Mouse (Mus musculus) liver, postnatal 0 days (tissue): ENCODE results near the gene Dact2. TPM values are rescaled to one million over a fixed set of nuclear protein-coding genes. Genes with fewer than 3 reads are reported as not detected.

Source experiments
- ATAC-seq: fragments of 200-750 bp; cut with Nextera tagmentation; 2 replicates; pipeline ENCODE4 v1.8.0; 2017; ENCODE audit warnings: mild to moderate bottlenecking, moderate library complexity
- DNase-seq: peaks from one replicate; pipeline ENCODE4 v3.0.0-alpha.2; 2016
- H3K27ac ChIP-seq: fragments of 300-500 bp; sonication (generic); 2 replicates; pipeline ENCODE4 v1.5.1; 2014; ENCODE audit warnings: antibody characterized with exemption, moderate library complexity, mild to moderate bottlenecking, low read depth
- H3K27me3 ChIP-seq: fragments of 300-500 bp; sonication (generic); 2 replicates; pipeline ENCODE4 v1.6.1; 2014; ENCODE audit warnings: low read length, control low read depth, mixed read lengths; ENCODE audit not compliant: insufficient read depth
- H3K36me3 ChIP-seq: fragments of 300-500 bp; sonication (generic); replicated peaks from 2 replicates; pipeline ENCODE4 v1.6.1; 2014; ENCODE audit warnings: mild to moderate bottlenecking, control low read depth, low read length, moderate library complexity, mixed read lengths; ENCODE audit not compliant: insufficient read depth
- H3K4me1 ChIP-seq: fragments of 300-500 bp; sonication (generic); 2 replicates; pipeline ENCODE4 v1.6.1; 2014; ENCODE audit warnings: antibody characterized with exemption, mild to moderate bottlenecking, control low read depth; ENCODE audit not compliant: insufficient read depth
- H3K4me2 ChIP-seq: fragments of 300-500 bp; sonication (generic); 2 replicates; pipeline ENCODE4 v1.6.1; 2014; ENCODE audit warnings: low read depth, mild to moderate bottlenecking, low read length, moderate library complexity, mixed read lengths
- H3K4me3 ChIP-seq: fragments of 300-500 bp; sonication (generic); 2 replicates; pipeline ENCODE4 v1.5.1; 2014; ENCODE audit warnings: low read depth, low read length
- H3K9ac ChIP-seq: fragments of 300-500 bp; sonication (generic); replicated peaks from 2 replicates; pipeline ENCODE4 v1.6.1; 2014; ENCODE audit warnings: mild to moderate bottlenecking, moderate library complexity
- H3K9me3 ChIP-seq: fragments of 300-500 bp; sonication (generic); 2 replicates; pipeline ENCODE4 v1.6.1; 2016; ENCODE audit warnings: mild to moderate bottlenecking, control low read depth, low read length, mixed read lengths
- CTCF ChIP-seq: sonication (generic); IDR thresholded peaks from 2 replicates; pipeline ENCODE4 v1.5.1; 2016; ENCODE audit warnings: antibody characterized with exemption, low read depth
- EP300 ChIP-seq: IDR thresholded peaks from 2 replicates; pipeline ENCODE4 v1.6.1; 2016; ENCODE audit warnings: antibody characterized with exemption, low read depth, mild to moderate bottlenecking
- WGBS: fragments of 180-500 bp; shearing (Covaris S2); extraction: QIAGEN DNeasy Blood & Tissue Kit; methylation state at CpG from one replicate; pipeline ENCODE4 v1.1.7; 2014; ENCODE audit not compliant: insufficient replicate concordance; 5-methylcytosine and 5-hydroxymethylcytosine counted together
- polyA plus RNA-seq: library from polyadenylated mRNA; unstranded; fragments of >200 nt; fragmentation: Nextera tagmentation; extraction: Ambion mirVana; gene quantifications from 2 replicates; pipeline ENCODE4 v1.2.1, GENCODE M21; 2015

Dact2 gene
- polyA plus RNA-seq, 1 experiment from 2014 or later, result 2.4 TPM

- H3K4me2 ChIP-seq, result no peak overlapping the region
- no peak overlapping the region for H3K9ac ChIP-seq
- H3K9me3 ChIP-seq, result no peaks in the 10 kb centered on the region
- H3K27ac ChIP-seq, result no peak overlapping the region
- no peak for DNase-seq
- H3K4me1 ChIP-seq, result peaks cover 2% of the 10 kb centered on the region; the same call in 1 of the 2 replicates
- no peaks in the 10 kb centered on the region for H3K36me3 ChIP-seq
- H3K4me3 ChIP-seq, result no peak overlapping the region
- TF ChIP-seq EP300, result no peak
- TF ChIP-seq CTCF, result no peak
- H3K27me3 ChIP-seq, result peaks cover 30% of the 10 kb centered on the region
- WGBS, result 70% methylated on average over 3 of the region's 3 CpGs
- ATAC-seq, result no peak
Observed at GRCm38 (mm10) chr17:14205236-14205635, 1.1 kb upstream of the Dact2 start.

GRCm38 (mm10) chr17:14203121-14203941, 773 bp downstream of the Dact2 start:
- Histone ChIP-seq H3K9me3 (no peaks in the 10 kb centered on the region), H3K4me2 (peak overlapping the region; percentile 63), H3K27ac (peak overlapping the region; percentile 90), H3K36me3 (no peaks in the 10 kb centered on the region), H3K4me1 (peaks cover 3% of the 10 kb centered on the region; the same call in 1 of the 2 replicates), H3K9ac (peak overlapping the region; percentile 79), H3K27me3 (peaks cover 30% of the 10 kb centered on the region), H3K4me3 (peak overlapping the region; percentile 62)
- DNase-seq, result peak; percentile 77
- WGBS, result 1% methylated on average over 92 of the region's 97 CpGs
- peak; percentile 77 for ATAC-seq
- no peak for TF ChIP-seq EP300

GRCm38 (mm10) chr17:14202291-14203030, 1.6 kb downstream of the Dact2 start:
- Histone ChIP-seq H3K9ac (peak overlapping the region; percentile 79), H3K9me3 (no peaks in the 10 kb centered on the region), H3K27me3 (peaks cover 30% of the 10 kb centered on the region), H3K4me3 (peak overlapping the region; percentile 62), H3K36me3 (no peaks in the 10 kb centered on the region), H3K4me2 (peak overlapping the region; percentile 63), H3K27ac (peak overlapping the region; percentile 90), H3K4me1 (peaks cover 3% of the 10 kb centered on the region; the same call in 1 of the 2 replicates)
- peak; percentile 78 for ATAC-seq
- peak; percentile 35; the same call in 1 of the 2 replicates for TF ChIP-seq EP300
- TF ChIP-seq CTCF, result no peak
- DNase-seq, result peak; percentile 79
- 3% methylated on average over 18 of the region's 18 CpGs for WGBS

GRCm38 (mm10) chr17:14201281-14201787, 2.8 kb downstream of the Dact2 start:
- Histone ChIP-seq H3K9me3 (no peaks in the 10 kb centered on the region), H3K4me1 (peaks cover 3% of the 10 kb centered on the region; the same call in 1 of the 2 replicates), H3K27ac (peak overlapping the region; percentile 90), H3K4me3 (no peak overlapping the region), H3K4me2 (peak overlapping the region; percentile 62), H3K9ac (peak overlapping the region; percentile 30; the same call in 1 of the 2 replicates), H3K27me3 (peaks cover 30% of the 10 kb centered on the region), H3K36me3 (no peaks in the 10 kb centered on the region)
- TF ChIP-seq EP300 (no peak), CTCF (no peak)
- WGBS, result 19% methylated on average over 12 of the region's 12 CpGs
- DNase-seq, result peak; percentile 52
- ATAC-seq, result peak; percentile 43

GRCm38 (mm10) chr17:14200206-14200605, 3.9 kb downstream of the Dact2 start:
- no peak overlapping the region for H3K9ac ChIP-seq
- no peak overlapping the region for H3K27ac ChIP-seq
- H3K4me2 ChIP-seq, result no peak overlapping the region
- DNase-seq (no peak), ATAC-seq (no peak)
- peaks cover 3% of the 10 kb centered on the region; the same call in 1 of the 2 replicates for H3K4me1 ChIP-seq
- no peaks in the 10 kb centered on the region for H3K9me3 ChIP-seq
- TF ChIP-seq EP300, result no peak
- TF ChIP-seq CTCF, result no peak
- peaks cover 29% of the 10 kb centered on the region for H3K27me3 ChIP-seq
- no peak overlapping the region for H3K4me3 ChIP-seq
- H3K36me3 ChIP-seq, result no peaks in the 10 kb centered on the region
- WGBS, result 75% methylated on average over 7 of the region's 7 CpGs

- Histone ChIP-seq H3K9me3 (no peaks in the 10 kb centered on the region), H3K36me3 (no peaks in the 10 kb centered on the region), H3K4me3 (no peak overlapping the region), H3K27me3 (peaks cover 25% of the 10 kb centered on the region), H3K27ac (no peak overlapping the region), H3K4me1 (peaks cover 3% of the 10 kb centered on the region; the same call in 1 of the 2 replicates), H3K9ac (no peak overlapping the region), H3K4me2 (no peak overlapping the region)
- no peak for ATAC-seq
- WGBS, result 35% methylated on average over 4 of the region's 4 CpGs
- no peak for TF ChIP-seq EP300
- no peak for DNase-seq
Observed at GRCm38 (mm10) chr17:14199621-14200020, 4.5 kb downstream of the Dact2 start.
